8 mouse cellular contexts compared by ENCODE assay signal in the genomic region with DNA sequence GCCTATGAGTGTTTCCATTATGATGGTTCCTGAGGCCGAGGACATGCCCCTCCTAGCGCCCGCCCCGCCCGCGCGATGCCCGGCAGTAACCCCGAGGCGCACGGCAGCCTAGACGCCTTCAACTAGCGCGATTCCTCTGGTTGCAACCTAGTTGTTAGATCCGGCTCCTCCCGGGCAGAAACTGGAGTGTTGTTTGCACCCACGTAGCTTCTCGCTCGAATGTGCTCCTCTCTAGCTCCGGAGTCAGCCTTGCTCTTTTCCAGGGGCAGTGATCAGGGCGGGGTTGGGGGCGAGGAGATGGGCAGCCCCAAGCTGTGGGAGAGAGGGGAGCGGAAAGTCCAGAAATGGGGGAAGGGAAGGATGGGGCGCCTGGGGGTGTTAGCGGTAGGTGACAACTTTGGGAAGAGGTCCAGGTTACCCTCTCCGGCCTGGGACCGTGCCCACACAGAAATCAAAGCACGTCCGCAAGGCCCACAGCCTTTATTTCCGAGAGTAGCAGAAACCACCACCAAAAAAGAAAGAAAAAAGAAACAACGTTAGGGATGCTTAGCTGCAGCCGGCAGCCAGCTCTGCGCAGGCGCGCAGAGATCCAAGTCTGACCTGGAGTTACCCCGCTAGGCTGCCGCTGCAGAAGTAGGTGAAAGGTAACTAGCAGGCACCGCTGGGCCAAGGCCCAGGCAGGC. TPM values are rescaled to one million over a fixed set of nuclear protein-coding genes. Genes with fewer than 3 reads are reported as not detected.
A peak's percentile ranks its signal among the peaks of the same experiment; 100 is the strongest.
DNase-seq lines count a peak whose midpoint lies in the region; ATAC-seq lines count a peak whose summit lies in the region.

No protein-coding gene starts in this region.

- peak; percentile 74 for DNase-seq in Muller cell, postnatal 12 days (ENCODE audit: inconsistent ontology term)
- DNase-seq in cerebellum, postnatal 36 days: peak; percentile 61 to 70
- peak; percentile 72 for DNase-seq in gastrocnemius, postnatal 10 days
- DNase-seq in hindlimb bud, embryonic 11.5 days (ENCODE audit: extremely low spot score, low read depth, low spot score): peak; percentile 62
- peak; percentile 55 to 65 for DNase-seq in left cerebral cortex, adult 8-10 months (ENCODE audit: low spot score in 2 of 2)
- DNase-seq in right cerebral cortex, adult 18-20 months: peak; percentile 79
- DNase-seq in urinary bladder, adult 18-20 months (ENCODE audit: low spot score in 2 of 2): peak; percentile 69 to 85

- peak; percentile 91 for ATAC-seq in megakaryocyte, adult 5-6 weeks (ENCODE audit: poor library complexity, severe bottlenecking)

RNA-seq across cellular contexts. Expression of gene Abca1, which starts 58.1 kb away (rescaled TPM):
- total RNA-seq in gastrocnemius, postnatal 10 days (2021): 10 to 100 TPM; 13.8 to 18.3 TPM
- 10 to 100 TPM; 22.3 to 28.5 (median 23.2) TPM for total RNA-seq in left cerebral cortex, adult 8-10 months (2022)
- 1.2 and 1.8 TPM in 2 replicates for total RNA-seq in megakaryocyte, adult 5-6 weeks (2015)
- total RNA-seq in megakaryocyte, adult 5-6 weeks (2017): 2.5 and 3.4 TPM in 2 replicates

Comparison
In these comparisons a context has a peak if more than half of its experiments do, and no peak if none do; other contexts are left out.
1. Peak in every context shown above with its lines: DNase-seq and ATAC-seq.